Mouse (Mus musculus) CH12.LX (cell line): ENCODE measurements around the gene Mtfr1l. TPM values are rescaled to one million over a fixed set of nuclear protein-coding genes. Genes with fewer than 3 reads are reported as not detected.

Source experiments
- DNase-seq: peaks from one replicate; pipeline ENCODE4 v3.0.0-alpha.2; 2013; ENCODE audit errors: extremely low read depth
- H3K27ac ChIP-seq: 2 replicates; pipeline ENCODE4 v1.5.1; 2012; ENCODE audit warnings: low read depth, mild to moderate bottlenecking, control low read depth, moderate library complexity; ENCODE audit not compliant: insufficient read depth
- H3K27me3 ChIP-seq: replicated peaks from 2 replicates; pipeline ENCODE3; 2012; ENCODE audit warnings: inconsistent platforms
- H3K36me3 ChIP-seq, 2 experiments: replicated peaks in 1 of 2; 2 replicates each; pipeline versions ENCODE3 to v1.6.1; 2012; ENCODE audit warnings: inconsistent platforms in 1 of 2, low read length in 1 of 2, mild to moderate bottlenecking in 1 of 2, mixed read lengths in 1 of 2, moderate library complexity in 1 of 2; ENCODE audit not compliant: control insufficient read depth in 1 of 2, insufficient read depth in 1 of 2
- H3K4me1 ChIP-seq, 2 experiments: 2 replicates each; pipeline ENCODE4 v1.6.1; 2012; ENCODE audit warnings: inconsistent platforms in 1 of 2, moderate library complexity in 1 of 2; ENCODE audit not compliant: insufficient read depth in 2 of 2, control insufficient read depth in 1 of 2
- H3K4me2 ChIP-seq: 2 replicates; pipeline ENCODE4 v1.6.1; 2012; ENCODE audit warnings: low read depth, mild to moderate bottlenecking, control low read depth; ENCODE audit not compliant: poor library complexity, insufficient read depth, severe bottlenecking
- H3K4me3 ChIP-seq, 3 experiments: fragments of 150-350 bp in 1 of 3; sonication (generic) in 1 of 3; replicated peaks in 1 of 3; 2 replicates each; pipeline versions ENCODE3 to v1.5.1; 2011 to 2012; ENCODE audit warnings: low read depth in 2 of 3, low read length in 2 of 3, mild to moderate bottlenecking in 2 of 3, moderate library complexity in 2 of 3, control low read depth in 1 of 3, improper control_type of control experiment in 1 of 3, inconsistent platforms in 1 of 3, mixed read lengths in 1 of 3; ENCODE audit not compliant: poor library complexity in 1 of 3
- H3K79me2 ChIP-seq: replicated peaks from 2 replicates; pipeline ENCODE4 v1.6.1; 2012; ENCODE audit warnings: mild to moderate bottlenecking, moderate library complexity; ENCODE audit not compliant: control insufficient read depth, poor library complexity, insufficient read depth, severe bottlenecking; ENCODE audit errors: extremely low read depth
- H3K9ac ChIP-seq: 2 replicates; pipeline ENCODE4 v1.6.1; 2012; ENCODE audit warnings: low read depth, mild to moderate bottlenecking, control low read depth, moderate library complexity; ENCODE audit not compliant: insufficient read depth
- H3K9me3 ChIP-seq: replicated peaks from 2 replicates; pipeline ENCODE3; 2012; ENCODE audit warnings: low read length, inconsistent platforms, mixed read lengths
- BHLHE40 ChIP-seq: IDR thresholded peaks from 2 replicates; pipeline ENCODE4 v1.6.1; 2011; ENCODE audit warnings: mild to moderate bottlenecking, low read depth, low read length, improper control_type of control experiment
- CHD1 ChIP-seq: IDR thresholded peaks from 2 replicates; pipeline ENCODE4 v1.6.1; 2012; ENCODE audit warnings: low read depth, low read length, improper control_type of control experiment, inconsistent platforms
- CHD2 ChIP-seq: IDR thresholded peaks from 2 replicates; pipeline ENCODE4 v1.6.1; 2011; ENCODE audit warnings: low read length, improper control_type of control experiment
- E2F4 ChIP-seq: IDR thresholded peaks from 2 replicates; pipeline ENCODE4 v1.6.1; 2011; ENCODE audit warnings: low read depth, low read length, improper control_type of control experiment; ENCODE audit not compliant: insufficient replicate concordance
- ELF1 ChIP-seq: IDR thresholded peaks from 2 replicates; pipeline ENCODE4 v1.6.1; 2014; ENCODE audit warnings: low read depth, mild to moderate bottlenecking, inconsistent platforms, low read length, improper control_type of control experiment
- ETS1 ChIP-seq: conservative IDR thresholded peaks from 2 replicates; pipeline ENCODE4 v1.6.1; 2012; ENCODE audit warnings: low read depth, mild to moderate bottlenecking, inconsistent platforms, low read length, improper control_type of control experiment, moderate library complexity
- GABPA ChIP-seq: IDR thresholded peaks from 2 replicates; pipeline ENCODE4 v1.6.1; 2012; ENCODE audit warnings: low read depth, low read length, improper control_type of control experiment, inconsistent platforms; ENCODE audit not compliant: insufficient replicate concordance
- HCFC1 ChIP-seq: IDR thresholded peaks from 2 replicates; pipeline ENCODE4 v1.6.1; 2012; ENCODE audit warnings: low read depth, mild to moderate bottlenecking, inconsistent platforms, low read length, improper control_type of control experiment
- IRF4 ChIP-seq: IDR thresholded peaks from 2 replicates; pipeline ENCODE4 v1.6.1; 2014; ENCODE audit warnings: low read depth, mild to moderate bottlenecking, inconsistent platforms, low read length, improper control_type of control experiment
- JUN ChIP-seq: IDR thresholded peaks from 2 replicates; pipeline ENCODE4 v1.6.1; 2011; ENCODE audit warnings: low read depth, mild to moderate bottlenecking, low read length, improper control_type of control experiment, moderate library complexity; ENCODE audit not compliant: insufficient read depth
- JUND ChIP-seq: conservative IDR thresholded peaks from 2 replicates; pipeline ENCODE4 v1.6.1; 2011; ENCODE audit warnings: low read depth, low read length, improper control_type of control experiment
- MAFK ChIP-seq: IDR thresholded peaks from 2 replicates; pipeline ENCODE4 v1.6.1; 2011; ENCODE audit warnings: low read length, improper control_type of control experiment; ENCODE audit not compliant: insufficient replicate concordance
- MXI1 ChIP-seq: IDR thresholded peaks from 2 replicates; pipeline ENCODE4 v1.6.1; 2011; ENCODE audit warnings: mild to moderate bottlenecking, low read depth, low read length, improper control_type of control experiment
- MYC ChIP-seq: IDR thresholded peaks from 2 replicates; pipeline ENCODE4 v1.6.1; 2011; ENCODE audit warnings: low read depth, mild to moderate bottlenecking, improper control_type of control experiment, low read length
- NELFE ChIP-seq: IDR thresholded peaks from 2 replicates; pipeline ENCODE4 v1.6.1; 2011; ENCODE audit warnings: low read depth, low read length, improper control_type of control experiment
- PAX5 ChIP-seq: IDR thresholded peaks from 2 replicates; pipeline ENCODE4 v1.6.1; 2012; ENCODE audit warnings: low read length, inconsistent platforms, mixed read lengths
- RAD21 ChIP-seq: IDR thresholded peaks from 2 replicates; pipeline ENCODE4 v1.6.1; 2011; ENCODE audit warnings: low read depth, mild to moderate bottlenecking, low read length, improper control_type of control experiment, moderate library complexity
- RCOR1 ChIP-seq: conservative IDR thresholded peaks from 2 replicates; pipeline ENCODE4 v1.6.1; 2012; ENCODE audit warnings: low read depth, mild to moderate bottlenecking, inconsistent platforms, low read length, improper control_type of control experiment
- SIN3A ChIP-seq: IDR thresholded peaks from 2 replicates; pipeline ENCODE4 v1.6.1; 2012; ENCODE audit warnings: low read length, improper control_type of control experiment, inconsistent platforms
- SMC3 ChIP-seq: IDR thresholded peaks from 2 replicates; pipeline ENCODE4 v1.6.1; 2011; ENCODE audit warnings: low read depth, low read length, improper control_type of control experiment
- TCF12 ChIP-seq: IDR thresholded peaks from 2 replicates; pipeline ENCODE4 v1.6.1; 2014; ENCODE audit warnings: low read depth, mild to moderate bottlenecking, inconsistent platforms, low read length, improper control_type of control experiment
- ZMIZ1 ChIP-seq: IDR thresholded peaks from 2 replicates; pipeline ENCODE4 v1.6.1; 2012; ENCODE audit warnings: low read depth, mild to moderate bottlenecking, inconsistent platforms, low read length, improper control_type of control experiment
- ZNF384 ChIP-seq: IDR thresholded peaks from 2 replicates; pipeline ENCODE4 v1.6.1; 2012; ENCODE audit warnings: low read depth, low read length, improper control_type of control experiment, inconsistent platforms
- dilution Hi-C: fragments of 300-500 bp; cut with MboI; formaldehyde crosslinking; loops from 2 replicates; pipeline ENCODE4 v1.14.3; 2020; ENCODE audit warnings: low sequenced_read_pairs; ENCODE audit not compliant: extremely low pct_unique_long_range_greater_than_20kb, extremely low pct_ligation_motif_present
- in situ Hi-C: fragments of 300-500 bp; cut with MboI; formaldehyde crosslinking; loops from 3 replicates; pipeline ENCODE4 v1.14.3; 2019; ENCODE audit warnings: low sequenced_read_pairs, low pct_ligation_motif_present, low pct_unique_long_range_greater_than_20kb, mixed read lengths
- polyA plus RNA-seq: library from polyadenylated mRNA; unstranded; fragments of >175 nt; gene quantifications from 2 replicates; pipeline ENCODE4 v1.2.1, GENCODE M21; 2012; ENCODE audit warnings: low read depth; ENCODE audit not compliant: insufficient read length
- total RNA-seq, 2 experiments: library from RNA; depleted of rRNA; stranded (reverse); fragments of 300-350 nt in 1 of 2; fragments of >200 nt in 1 of 2; gene quantifications; 2 replicates each; pipeline ENCODE4 v1.2.3; 2012 to 2014

The Mtfr1l gene
- total and polyA plus RNA-seq, 3 experiments = 16.2 to 36.5 (median 34.0) TPM

DNA sequence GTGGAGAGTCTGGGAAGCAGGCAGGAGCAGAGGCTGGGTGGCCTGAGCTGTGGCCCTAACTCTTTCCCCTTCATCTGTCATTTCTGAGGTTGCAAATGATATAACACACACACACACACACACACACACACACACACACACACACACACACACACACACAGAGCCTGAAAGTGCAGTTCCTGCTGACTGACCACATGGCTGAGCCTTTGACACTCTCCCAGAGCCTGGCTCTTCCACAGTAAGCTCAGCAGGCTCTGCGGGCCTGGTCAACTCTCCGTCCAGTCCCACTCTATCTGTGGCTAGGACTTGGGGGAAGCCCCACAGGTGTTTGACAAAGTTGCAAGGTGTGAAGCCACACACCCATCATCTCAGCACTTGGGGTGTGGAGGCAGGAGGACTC is 42.1 kb upstream of the Mtfr1l start:
- in situ Hi-C loops = no loop called here
- dilution Hi-C loops = no loop called here
- H3K9me3 ChIP-seq = no peaks in the 10 kb centered on the region
- peaks cover 13 to 34% of the 10 kb centered on the region in 2 experiments for H3K4me1 ChIP-seq
- H3K4me3 ChIP-seq = no peak overlapping the region
- no peak overlapping the region for H3K27ac ChIP-seq
- H3K9ac ChIP-seq = no peak overlapping the region
- H3K4me2 ChIP-seq = no peak overlapping the region
- H3K27me3 ChIP-seq = no peaks in the 10 kb centered on the region
- no peaks in the 10 kb centered on the region for H3K36me3 ChIP-seq
- H3K79me2 ChIP-seq = no peaks in the 10 kb centered on the region
- TF ChIP-seq CHD1 (no peak), RAD21 (no peak), MAFK (no peak), SIN3A (no peak), ZNF384 (no peak), MXI1 (no peak), RCOR1 (no peak), IRF4 (no peak), NELFE (no peak)
- no peak for DNase-seq

DNA sequence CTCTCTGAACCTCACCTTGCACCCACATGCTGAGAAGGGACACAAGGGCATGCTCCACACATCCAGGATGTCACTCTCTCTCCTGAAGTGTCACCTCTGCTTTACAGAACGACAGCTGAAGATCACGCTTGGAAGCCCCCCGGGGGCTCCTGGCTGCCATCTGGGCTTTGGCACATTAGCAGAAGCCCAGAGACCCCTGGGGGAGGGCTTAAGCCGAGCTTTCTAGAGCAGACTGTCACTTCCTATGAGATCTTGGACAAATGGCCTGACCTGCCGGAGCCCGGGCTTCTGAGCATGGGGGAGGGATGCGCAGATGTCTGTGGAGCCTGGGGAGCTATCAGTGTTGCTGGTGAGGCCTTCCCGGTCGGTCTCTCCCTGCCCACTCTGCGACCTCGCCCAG is 40.3 kb upstream of the Mtfr1l start:
- Histone ChIP-seq H3K36me3 (no peaks in the 10 kb centered on the region), H3K27ac (no peak overlapping the region), H3K9me3 (no peaks in the 10 kb centered on the region), H3K27me3 (no peaks in the 10 kb centered on the region), H3K79me2 (no peaks in the 10 kb centered on the region), H3K4me3 (no peak overlapping the region), H3K4me1 (peaks cover 13 to 26% of the 10 kb centered on the region in 2 experiments), H3K9ac (no peak overlapping the region), H3K4me2 (no peak overlapping the region)
- in situ Hi-C loops = no loop called here
- dilution Hi-C loops = no loop called here
- DNase-seq = no peak
- TF ChIP-seq RCOR1 = no peak
- no peak for TF ChIP-seq SMC3
- TF ChIP-seq ELF1 = no peak
- no peak for TF ChIP-seq MAFK
- no peak for TF ChIP-seq CHD2
- no peak for TF ChIP-seq TCF12
- no peak for TF ChIP-seq ZMIZ1
- no peak for TF ChIP-seq HCFC1
- TF ChIP-seq E2F4 = no peak
- no peak for TF ChIP-seq BHLHE40
- TF ChIP-seq MXI1 = no peak
- no peak for TF ChIP-seq JUND
- no peak for TF ChIP-seq MYC
- no peak for TF ChIP-seq ETS1
- no peak for TF ChIP-seq GABPA
- no peak for TF ChIP-seq PAX5
- TF ChIP-seq CHD1 = no peak
- no peak for TF ChIP-seq JUN
- TF ChIP-seq IRF4 = no peak
